Mouse (Mus musculus) cerebellum, adult 11 months (tissue): ENCODE results near the gene 4933428G20Rik.
A peak's percentile ranks its signal among the peaks of the same experiment; 100 is the strongest.

Experiments used
- DNase-seq: peaks from one replicate; pipeline ENCODE4 v3.0.0; 2022

4933428G20Rik gene

GRCm38 (mm10) chr11:97499865-97500719 lies at the start of gene 4933428G20Rik:
4933428G20Rik (minus strand) TSS chr11:97500340.
- DNase-seq, result no peak

- DNase-seq, result no peak
Measured at GRCm38 (mm10) chr11:97548757-97549156, 48.6 kb upstream of the 4933428G20Rik start.

DNA sequence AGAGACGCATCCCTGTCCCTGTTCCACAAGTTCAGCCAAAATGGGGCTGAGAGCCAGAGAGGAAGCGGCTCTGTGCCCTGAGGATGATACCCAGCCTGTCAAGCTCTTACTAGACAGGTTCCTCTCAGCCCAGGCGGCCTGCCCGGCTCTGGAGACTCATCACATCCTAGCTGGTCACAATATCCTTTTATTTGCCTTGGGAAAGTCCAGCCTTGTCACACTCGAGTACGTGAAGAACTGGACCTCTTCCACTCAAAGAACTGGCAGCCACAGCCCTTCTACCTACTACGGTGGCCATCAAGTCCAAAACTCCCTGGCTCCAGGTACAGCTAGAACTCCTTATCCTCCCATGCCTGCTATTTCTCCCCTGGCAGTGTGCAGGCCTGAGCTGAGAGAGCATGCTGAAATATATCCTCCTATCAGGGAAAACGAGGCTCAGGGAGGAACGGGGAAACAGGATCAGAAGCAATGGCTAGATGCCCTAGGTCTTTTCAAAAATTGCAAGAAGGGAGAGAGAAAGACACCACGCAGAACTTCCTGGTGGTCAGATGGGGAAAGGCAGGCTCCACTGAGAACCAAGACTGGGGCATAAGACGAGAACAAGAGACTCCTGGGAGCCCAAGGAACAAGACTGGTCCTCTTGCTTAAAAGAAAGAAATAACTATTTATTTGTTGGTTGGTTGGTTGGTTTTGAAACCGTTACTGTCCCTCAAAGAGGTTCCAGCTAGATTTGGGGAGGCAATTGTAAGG lies 48.0 kb upstream of the 4933428G20Rik start:
- no peak for DNase-seq

DNA sequence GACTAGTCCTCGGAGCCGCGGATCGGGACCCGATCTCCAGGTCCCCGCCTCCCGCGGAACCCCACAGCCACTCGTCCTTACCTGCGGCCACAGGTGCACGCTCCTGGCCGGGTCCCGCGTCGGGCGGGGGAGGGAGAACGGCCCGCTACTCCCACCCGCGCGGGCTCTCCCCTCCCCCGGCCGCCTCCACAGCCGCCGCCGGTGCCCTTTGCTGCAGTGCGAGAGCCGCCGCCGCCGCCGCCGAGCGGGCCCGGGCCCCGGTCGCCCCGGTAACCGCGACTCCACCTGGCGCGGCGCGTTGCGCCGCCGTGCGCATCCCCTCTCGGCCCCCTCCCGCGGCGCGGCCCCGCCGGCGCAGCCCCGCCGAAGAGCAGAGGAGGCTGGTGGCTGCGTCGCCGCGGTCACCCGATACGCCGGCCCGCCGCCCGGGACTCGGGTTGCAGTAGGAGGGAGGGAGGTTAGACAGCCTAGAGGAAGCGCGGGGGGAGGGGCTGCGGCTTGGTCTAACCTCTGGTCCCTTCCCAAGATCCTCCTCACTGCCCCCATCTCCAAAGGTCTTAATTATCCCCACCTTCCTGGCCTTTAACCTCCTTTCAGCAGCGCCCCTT lies 46.8 kb upstream of the 4933428G20Rik start:
- peak; percentile 72 for DNase-seq

DNA sequence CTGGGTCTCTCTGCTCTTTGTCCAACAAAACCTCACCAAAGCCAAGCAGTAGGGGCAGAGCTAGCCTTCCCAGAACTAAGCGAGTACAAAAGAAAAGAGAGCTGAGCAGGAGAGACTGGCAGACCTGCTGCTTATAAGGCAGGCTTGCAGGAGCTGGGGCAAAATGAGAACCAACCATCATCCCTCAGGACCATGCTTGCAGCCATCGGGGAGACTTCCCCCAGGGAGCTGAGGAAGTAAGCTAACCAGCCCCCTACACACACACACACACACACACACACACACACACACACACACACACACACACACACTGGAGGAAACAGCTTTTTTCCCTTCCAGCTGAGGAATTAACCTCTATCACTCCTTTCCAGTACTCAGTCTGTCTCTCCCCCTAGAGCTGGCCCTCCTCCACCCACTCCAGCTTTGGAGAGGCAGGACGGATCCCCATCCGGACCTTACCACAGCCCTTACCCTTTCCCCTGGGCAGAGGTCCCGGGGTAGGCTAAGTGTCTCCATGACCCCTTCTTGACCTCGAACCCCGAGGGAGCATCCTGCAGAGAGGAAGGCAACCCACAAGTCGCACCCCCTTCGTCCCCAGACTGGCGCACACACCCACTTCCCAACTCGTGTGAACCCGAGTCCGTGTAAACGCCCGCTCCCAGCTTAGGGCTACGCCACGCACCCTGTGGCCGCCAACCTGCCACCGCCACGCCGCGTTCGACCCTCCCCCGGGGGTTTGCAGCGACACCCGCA lies 45.8 kb upstream of the 4933428G20Rik start:
- DNase-seq, result no peak

GRCm38 (mm10) chr11:97543883-97544282 lies 43.7 kb upstream of the 4933428G20Rik start:
- DNase-seq, result no peak

DNA sequence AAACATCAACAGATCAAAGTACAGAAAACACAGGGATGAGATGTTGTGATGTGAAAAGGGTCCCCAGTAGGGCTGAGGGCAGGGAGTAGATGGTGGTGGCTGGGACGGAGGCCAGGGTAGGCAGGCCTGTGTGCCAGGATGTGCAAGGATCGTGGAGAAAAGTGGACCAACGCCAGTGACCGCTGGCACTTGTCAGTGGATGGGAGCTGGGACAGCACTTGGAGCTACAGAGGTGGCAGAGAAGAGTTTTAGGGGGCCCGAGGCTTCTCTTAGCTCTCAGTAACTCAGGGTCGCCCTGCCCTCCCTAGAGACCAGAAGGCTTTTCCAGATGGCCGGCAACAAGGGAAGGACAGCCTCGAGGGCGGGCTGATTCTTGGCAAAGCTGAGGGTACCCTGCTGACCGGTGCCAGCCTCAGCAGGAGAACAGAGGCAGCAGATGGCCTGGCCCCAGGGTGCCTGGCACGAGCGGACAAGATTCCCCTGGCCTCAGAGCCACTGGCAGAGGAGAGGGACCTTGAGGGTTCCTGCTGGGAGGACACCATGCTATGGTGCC lies 43.1 kb upstream of the 4933428G20Rik start:
- DNase-seq, result peak; percentile 98

- DNase-seq, result peak; percentile 43
Measured at GRCm38 (mm10) chr11:97542171-97543150, 42.3 kb upstream of the 4933428G20Rik start.

- DNase-seq, result peak; percentile 58
Measured at GRCm38 (mm10) chr11:97540604-97541003, 40.5 kb upstream of the 4933428G20Rik start.

DNA sequence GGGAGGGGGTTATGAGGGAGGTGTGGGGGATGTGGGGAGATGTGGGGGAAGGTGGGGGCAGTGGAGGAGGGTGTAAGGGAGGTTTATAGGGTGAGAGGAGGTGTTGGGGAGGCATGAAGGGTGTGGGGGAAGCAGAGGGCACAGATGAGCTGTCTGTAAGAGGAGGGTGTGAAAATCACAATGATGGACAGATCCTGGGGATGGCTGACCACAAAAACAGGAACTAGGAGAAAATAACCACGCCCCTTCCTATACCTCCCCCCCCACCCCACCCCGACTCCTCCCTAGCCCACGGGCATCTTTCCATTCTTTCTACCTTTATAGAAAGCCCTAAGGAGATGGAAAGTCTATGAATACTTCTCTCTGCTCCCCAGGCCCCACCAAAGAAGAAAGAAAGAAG lies 40.0 kb upstream of the 4933428G20Rik start:
- no peak for DNase-seq

DNA sequence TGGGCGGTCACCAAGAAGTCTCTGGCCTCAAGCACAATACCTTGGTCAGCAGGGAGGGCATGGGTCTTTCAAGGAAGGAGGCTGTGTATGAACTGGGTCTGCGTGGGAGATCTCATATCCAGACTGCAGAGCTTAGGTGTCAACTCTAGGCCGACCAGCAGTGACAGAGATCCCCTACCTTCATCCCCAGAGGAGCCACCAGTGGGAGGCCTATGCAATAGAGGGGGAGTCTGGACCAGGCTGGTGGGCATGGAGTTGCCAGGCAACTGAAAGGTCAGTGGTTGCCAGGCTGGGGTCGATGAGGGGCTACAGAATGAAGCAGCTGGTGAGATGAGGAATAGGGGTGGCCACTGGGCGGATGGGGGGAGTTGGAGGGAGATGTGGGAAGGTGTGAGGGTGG lies 39.5 kb upstream of the 4933428G20Rik start:
- no peak for DNase-seq

- peak; percentile 49 for DNase-seq
Measured at GRCm38 (mm10) chr11:97537580-97538089, 37.5 kb upstream of the 4933428G20Rik start.

DNA sequence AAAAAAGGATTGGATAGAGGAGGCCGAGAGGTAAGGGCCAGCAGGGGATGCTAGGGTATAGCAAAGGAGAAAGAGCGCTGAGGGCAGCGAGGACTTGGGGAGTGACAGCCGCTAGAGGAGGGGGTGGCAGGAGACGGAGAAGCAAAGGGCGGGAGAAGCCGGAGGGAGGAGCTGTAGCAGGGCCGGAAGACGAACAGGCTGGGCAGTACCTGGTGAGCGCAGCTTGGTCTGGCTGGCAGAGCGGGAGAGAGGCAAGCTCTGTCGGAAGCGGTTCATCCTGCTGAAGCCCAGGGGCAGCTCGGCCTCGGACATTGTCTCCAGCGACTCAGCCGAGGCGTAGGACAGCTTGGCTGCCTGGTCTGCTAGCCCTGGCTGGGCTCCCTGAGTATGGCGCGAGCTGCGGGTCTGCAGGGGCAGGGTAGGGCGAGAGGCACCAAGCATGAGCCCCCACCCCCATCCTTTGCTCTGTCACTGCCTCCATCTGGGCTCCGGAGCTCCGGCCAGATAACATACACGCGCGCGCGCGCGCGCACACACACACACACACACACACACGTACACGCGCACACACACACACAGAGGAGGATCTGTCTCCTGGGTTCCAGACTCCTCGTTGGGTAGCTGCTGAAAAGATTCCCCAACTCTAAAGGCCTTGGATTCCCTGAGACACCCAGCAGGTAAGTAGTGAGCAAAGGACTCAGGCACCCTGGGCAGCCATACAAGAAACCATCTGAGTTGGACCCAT lies 36.9 kb upstream of the 4933428G20Rik start:
- peak; percentile 87 for DNase-seq

- DNase-seq, result peak; percentile 65
Measured at GRCm38 (mm10) chr11:97536083-97536747, 36.1 kb upstream of the 4933428G20Rik start.

DNA sequence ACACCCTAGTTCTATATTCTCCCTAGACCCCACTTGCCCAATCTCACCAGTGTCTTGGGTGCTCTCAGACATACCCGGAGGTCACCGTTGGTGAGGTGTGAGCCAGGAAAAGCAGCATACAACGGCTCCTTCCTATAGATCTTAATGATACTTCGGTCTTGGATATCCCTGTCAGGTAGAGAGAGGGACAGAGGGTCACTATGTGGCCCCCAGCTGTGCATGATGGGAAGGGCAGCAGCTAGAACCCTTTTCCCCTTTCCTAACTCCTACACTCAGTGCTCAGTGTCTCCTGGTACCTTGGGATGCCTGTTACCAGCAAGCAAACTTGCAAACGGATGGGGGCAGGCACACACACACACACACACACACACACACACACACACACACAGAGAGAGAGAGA lies 35.5 kb upstream of the 4933428G20Rik start:
- peak; percentile 33 for DNase-seq

DNA sequence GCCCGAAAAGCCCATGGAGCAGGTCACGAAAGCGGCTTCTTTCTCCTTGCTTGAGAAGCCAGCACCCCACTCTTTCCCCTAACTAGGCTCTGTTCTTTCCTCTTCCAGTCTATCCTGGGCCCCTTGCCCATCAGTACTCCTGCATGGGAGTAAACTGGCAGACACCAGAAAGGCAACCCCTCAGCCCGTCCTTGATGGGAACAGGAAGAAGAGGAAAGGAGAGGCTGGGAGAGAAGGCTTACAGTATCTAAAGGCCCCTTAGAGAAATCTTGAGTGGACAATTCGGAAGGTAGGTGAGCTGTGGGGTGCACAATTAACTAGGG lies 35.1 kb upstream of the 4933428G20Rik start:
- no peak for DNase-seq

DNA sequence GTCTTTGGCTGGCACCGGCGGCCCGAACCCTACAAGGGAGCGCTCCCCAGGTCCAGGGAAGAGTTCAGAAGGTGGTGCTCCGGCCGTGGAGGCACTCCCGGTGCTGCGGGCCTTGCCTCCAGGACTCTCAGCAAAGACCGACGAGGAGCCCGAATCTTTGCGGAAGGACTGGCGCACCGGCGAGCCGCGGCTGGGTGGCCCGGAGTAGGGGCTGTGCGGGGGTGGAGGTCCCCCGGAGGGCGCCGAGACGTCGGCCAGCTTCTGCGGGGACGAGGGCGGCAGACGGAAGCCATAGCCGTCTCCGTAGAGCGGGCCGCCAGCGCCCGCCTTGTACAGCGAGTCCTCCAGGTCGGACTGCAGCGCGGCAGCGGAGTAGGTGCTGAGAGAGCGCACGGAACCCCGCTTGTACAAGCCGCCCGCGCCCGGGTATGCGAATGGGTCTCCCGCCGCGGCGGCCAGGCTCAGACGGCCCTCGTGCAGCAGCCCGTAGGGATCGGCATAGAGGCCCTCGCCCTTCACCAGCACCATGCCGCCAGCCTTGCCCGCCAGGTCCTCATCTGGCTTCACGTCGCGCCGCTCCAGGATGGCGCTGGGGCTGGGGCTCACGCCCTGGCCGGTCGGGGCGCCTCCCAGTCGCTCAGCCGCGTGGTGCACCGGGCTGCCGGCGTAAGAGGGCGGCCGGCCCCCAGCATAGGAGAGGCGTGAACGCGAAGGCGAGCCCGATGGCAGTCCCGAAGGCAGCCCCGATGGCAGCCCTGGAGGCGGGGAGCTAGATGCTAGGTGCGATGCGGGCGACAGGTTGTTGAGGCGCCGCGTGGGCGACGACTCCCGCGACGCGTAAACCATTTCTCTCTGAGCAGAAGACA lies 34.5 kb upstream of the 4933428G20Rik start:
- peak; percentile 52 for DNase-seq

DNA sequence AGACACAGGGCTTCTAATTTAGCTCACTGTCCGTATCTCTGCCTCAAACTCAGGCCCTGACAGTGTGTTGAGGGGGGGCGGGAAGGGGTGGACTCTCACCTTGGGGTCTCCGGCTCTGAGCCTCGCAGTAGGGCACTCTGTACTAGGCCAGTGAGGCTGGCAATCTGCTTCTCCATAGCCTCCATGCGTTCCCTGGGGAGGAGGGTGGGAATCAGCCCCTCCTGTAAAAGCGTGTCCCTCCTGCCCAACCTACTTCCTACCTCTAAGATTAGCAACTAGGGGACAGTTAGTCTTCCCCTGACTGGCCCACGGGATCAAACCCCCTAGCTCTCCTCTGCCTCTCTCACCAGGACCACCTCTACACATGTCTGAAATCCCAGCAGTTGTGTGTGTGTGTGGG lies 33.5 kb upstream of the 4933428G20Rik start:
- no peak for DNase-seq
